8 mouse cellular contexts compared by ENCODE assay signal in genomic region chr7:35317729-35318609, GRCm38 (mm10). TPM values are rescaled to one million over a fixed set of nuclear protein-coding genes. Genes with fewer than 3 reads are reported as not detected.
DNase-seq lines count a peak whose midpoint lies in the region; ATAC-seq and TF ChIP-seq lines count a peak whose summit lies in the region.

Gene Gpatch1 (minus strand): TSS chr7:35318440.

- peak; percentile 95 to 98 for DNase-seq in heart, postnatal 10 days
- DNase-seq in kidney, postnatal 4 days, result peak; percentile 98
- DNase-seq in stomach, postnatal 0 days (ENCODE audit: low spot score), result peak; percentile 89

- TF ChIP-seq POLR2A in ES-Bruce4 (IDR thresholded peaks at IDR 0.05; ENCODE audit: insufficient read depth, low read length), result no peak

- no peaks in the 10 kb centered on the region for H3K9me3 ChIP-seq in ES-Bruce4 (replicated peaks; ENCODE audit: control insufficient read depth, insufficient read depth, low read length, poor library complexity, severe bottlenecking)
- H3K9me3 ChIP-seq in forebrain, embryonic 13.5 days (replicated peaks), result no peaks in the 10 kb centered on the region
- no peaks in the 10 kb centered on the region for H3K9me3 ChIP-seq in liver, embryonic 16.5 days (replicated peaks; ENCODE audit: control insufficient read depth, low read length)
- H3K9me3 ChIP-seq in neural tube, embryonic 12.5 days, result no peaks in the 10 kb centered on the region
- no peaks in the 10 kb centered on the region for H3K9me3 ChIP-seq in stomach, postnatal 0 days (ENCODE audit: control insufficient read depth, low read length)

- peak; percentile 74 for ATAC-seq in cerebellum, adult (ENCODE audit: insufficient number of reproducible peaks, low FRiP score, low TSS enrichment)
- ATAC-seq in forebrain, embryonic 13.5 days, result peak; percentile 84
- peak; percentile 88 for ATAC-seq in liver, embryonic 16.5 days (ENCODE audit: low read depth)
- ATAC-seq in neural tube, embryonic 12.5 days (ENCODE audit: low FRiP score, low read depth), result peak; percentile 86
- ATAC-seq in stomach, postnatal 0 days (ENCODE audit: low FRiP score, low TSS enrichment), result peak; percentile 79

- H3K36me3 ChIP-seq in ES-Bruce4 (ENCODE audit: control insufficient read depth, insufficient read depth, low read length, poor library complexity, severe bottlenecking), result no peaks in the 10 kb centered on the region
- H3K36me3 ChIP-seq in forebrain, embryonic 13.5 days (ENCODE audit: poor library complexity, severe bottlenecking), result no peaks in the 10 kb centered on the region
- H3K36me3 ChIP-seq in liver, embryonic 16.5 days (ENCODE audit: control insufficient read depth, insufficient read depth), result no peaks in the 10 kb centered on the region
- no peaks in the 10 kb centered on the region for H3K36me3 ChIP-seq in neural tube, embryonic 12.5 days
- H3K36me3 ChIP-seq in stomach, postnatal 0 days (ENCODE audit: control insufficient read depth, insufficient read depth, low read length), result no peaks in the 10 kb centered on the region

- peak within 1 kb of the TSS; percentile 82 for H3K4me2 ChIP-seq in forebrain, embryonic 13.5 days
- peak within 1 kb of the TSS; percentile 76 for H3K4me2 ChIP-seq in liver, embryonic 16.5 days (ENCODE audit: low read depth, low read length)
- H3K4me2 ChIP-seq in neural tube, embryonic 12.5 days (replicated peaks), result peak within 1 kb of the TSS; percentile 68
- peak within 1 kb of the TSS; percentile 73 for H3K4me2 ChIP-seq in stomach, postnatal 0 days (replicated peaks; ENCODE audit: low read depth)

- no peaks in the 10 kb centered on the region for H3K27me3 ChIP-seq in ES-Bruce4 (ENCODE audit: control insufficient read depth, insufficient read depth, low read length, poor library complexity, severe bottlenecking)
- no peaks in the 10 kb centered on the region for H3K27me3 ChIP-seq in forebrain, embryonic 13.5 days
- no peaks in the 10 kb centered on the region for H3K27me3 ChIP-seq in liver, embryonic 16.5 days (ENCODE audit: control insufficient read depth, insufficient read depth, low read depth, low read length)
- H3K27me3 ChIP-seq in neural tube, embryonic 12.5 days (replicated peaks), result no peaks in the 10 kb centered on the region
- no peaks in the 10 kb centered on the region for H3K27me3 ChIP-seq in stomach, postnatal 0 days (ENCODE audit: control insufficient read depth, insufficient read depth, low read length)

- H3K4me1 ChIP-seq in ES-Bruce4 (ENCODE audit: control insufficient read depth, insufficient read depth, low read length), result peaks cover 2% of the 10 kb centered on the region
- H3K4me1 ChIP-seq in forebrain, embryonic 13.5 days, result peaks cover 12% of the 10 kb centered on the region
- H3K4me1 ChIP-seq in liver, embryonic 16.5 days (ENCODE audit: control insufficient read depth, low read depth, low read length), result peaks cover 14% of the 10 kb centered on the region
- H3K4me1 ChIP-seq in neural tube, embryonic 12.5 days, result peaks cover 12% of the 10 kb centered on the region
- H3K4me1 ChIP-seq in stomach, postnatal 0 days (replicated peaks; ENCODE audit: control insufficient read depth, insufficient read depth), result no peaks in the 10 kb centered on the region; the same call in 1 of the 2 replicates

- TF ChIP-seq EP300 in ES-Bruce4 (IDR thresholded peaks at IDR 0.05; ENCODE audit: insufficient read depth, low read depth, low read length), result 0 out of 2 replicates have a peak, but pooled peaks have one; percentile 46
- TF ChIP-seq EP300 in stomach, postnatal 0 days (optimal IDR thresholded peaks at IDR 0.05), result no peak

- no peak within 1 kb of the TSS for H3K27ac ChIP-seq in ES-Bruce4 (ENCODE audit: insufficient read depth, low read length)
- H3K27ac ChIP-seq in forebrain, embryonic 13.5 days, result peak within 1 kb of the TSS; percentile 22; the same call in 1 of the 2 replicates
- peak within 1 kb of the TSS; percentile 41; the same call in 1 of the 2 replicates for H3K27ac ChIP-seq in liver, embryonic 16.5 days (ENCODE audit: low read length)
- H3K27ac ChIP-seq in neural tube, embryonic 12.5 days, result 0 out of 2 replicates have a peak within 1 kb of the TSS, but pooled peaks have one; percentile 8
- H3K27ac ChIP-seq in stomach, postnatal 0 days (replicated peaks), result peak within 1 kb of the TSS; percentile 58; the same call in 1 of the 2 replicates

- no peak for TF ChIP-seq CTCF in ES-Bruce4 (IDR thresholded peaks at IDR 0.05; ENCODE audit: low read depth, low read length)
- 0 out of 2 replicates have a peak, but pooled peaks have one; percentile 22 for TF ChIP-seq CTCF in stomach, postnatal 0 days (IDR thresholded peaks at IDR 0.05; ENCODE audit: low read depth)

- H3K4me3 ChIP-seq in ES-Bruce4 (ENCODE audit: low read depth, low read length), result peak within 1 kb of the TSS; percentile 96
- H3K4me3 ChIP-seq in forebrain, embryonic 13.5 days, result peak within 1 kb of the TSS; percentile 90
- peak within 1 kb of the TSS; percentile 88 for H3K4me3 ChIP-seq in liver, embryonic 16.5 days (ENCODE audit: low read depth, low read length)
- peak within 1 kb of the TSS; percentile 79 for H3K4me3 ChIP-seq in neural tube, embryonic 12.5 days
- peak within 1 kb of the TSS; percentile 88 for H3K4me3 ChIP-seq in stomach, postnatal 0 days (ENCODE audit: low read depth, low read length)

- peak within 1 kb of the TSS; percentile 40 for H3K9ac ChIP-seq in ES-Bruce4 (ENCODE audit: low read depth, poor library complexity, severe bottlenecking)
- H3K9ac ChIP-seq in forebrain, embryonic 13.5 days, result peak within 1 kb of the TSS; percentile 82
- H3K9ac ChIP-seq in liver, embryonic 16.5 days (ENCODE audit: low read depth, low read length), result peak within 1 kb of the TSS; percentile 86
- peak within 1 kb of the TSS; percentile 81 for H3K9ac ChIP-seq in neural tube, embryonic 12.5 days
- peak within 1 kb of the TSS; percentile 85 for H3K9ac ChIP-seq in stomach, postnatal 0 days (ENCODE audit: low read length)

- WGBS in forebrain, embryonic 13.5 days, result 2% methylated on average over 39 of the region's 39 CpGs
- under 1% methylated on average over 39 of the region's 39 CpGs for WGBS in liver, embryonic 16.5 days (ENCODE audit: insufficient replicate concordance)
- 1% methylated on average over 39 of the region's 39 CpGs for WGBS in neural tube, embryonic 12.5 days
- WGBS in stomach, postnatal 0 days, result 2% methylated on average over 39 of the region's 39 CpGs

- intact Hi-C loops in heart, postnatal 10 days (cut with DNase I), result no loop called here

RNA-seq across cellular contexts. Expression of gene Gpatch1, which starts in this region (rescaled TPM):
- polyA plus RNA-seq in ES-Bruce4 (2011; ENCODE audit: insufficient read depth, insufficient read length, low read depth, missing spikeins), result 12.5 and 12.7 TPM in 2 replicates
- polyA plus RNA-seq in forebrain, embryonic 13.5 days (2015; fragmentation: Nextera tagmentation; extraction: Ambion mirVana), result 19.3 and 19.5 TPM in 2 replicates
- total RNA-seq in heart, postnatal 10 days (2021), result 10 to 100 TPM in 1 of 2 experiments, 1 to 10 TPM in 1; 9.2 to 12.1 TPM
- 4.8 and 5.5 TPM in 2 replicates for polyA plus RNA-seq in liver, embryonic 16.5 days (2015; fragmentation: Nextera tagmentation; extraction: Ambion mirVana)
- 20.0 and 20.3 TPM in 2 replicates for polyA plus RNA-seq in neural tube, embryonic 12.5 days (2016; fragmentation: Nextera tagmentation; extraction: Ambion mirVana)
- 9.1 and 9.3 TPM in 2 replicates for polyA plus RNA-seq in stomach, postnatal 0 days (2015; fragmentation: Nextera tagmentation; extraction: Ambion mirVana)
